Mouse (Mus musculus): ENCODE data around the gene Ccdc103. TPM values are rescaled to one million over a fixed set of nuclear protein-coding genes. Genes with fewer than 3 reads are reported as not detected.

Ccdc103 gene
- total RNA-seq, 2 experiments from 2014 or later, result 2.1 to 2.4 TPM

DNA sequence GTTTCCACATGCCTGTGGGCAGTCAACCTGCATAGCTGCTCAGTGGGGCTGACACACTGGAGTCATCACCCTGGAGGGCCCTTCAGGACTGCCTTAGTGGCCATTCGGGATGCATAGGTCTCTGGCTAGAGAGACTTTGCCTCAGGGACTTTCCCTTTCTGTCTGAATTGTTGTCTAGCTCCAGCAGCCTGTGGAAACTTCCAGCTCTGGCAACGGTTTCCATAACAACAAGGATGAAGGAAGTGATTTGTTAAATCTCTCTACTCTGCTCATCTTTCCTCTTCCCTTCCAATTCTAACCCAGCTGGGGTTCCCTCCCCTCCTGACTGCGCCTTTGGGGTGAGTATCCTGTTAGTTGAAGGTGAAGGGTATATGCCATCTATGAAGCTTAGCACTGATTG, 7.1 kb downstream of the Ccdc103 start:
- no peak for DNase-seq (ENCODE audit: extremely low spot score in 1 of 2, low spot score in 1 of 2)

- DNase-seq (ENCODE audit: extremely low spot score in 1 of 2, low spot score in 1 of 2), result no peak
Observed at GRCm38 (mm10) chr11:102890096-102890495, 9.1 kb downstream of the Ccdc103 start.

GRCm38 (mm10) chr11:102893015-102893651, 12.1 kb downstream of the Ccdc103 start:
- no peak for DNase-seq (ENCODE audit: extremely low spot score in 1 of 2, low spot score in 1 of 2)

DNA sequence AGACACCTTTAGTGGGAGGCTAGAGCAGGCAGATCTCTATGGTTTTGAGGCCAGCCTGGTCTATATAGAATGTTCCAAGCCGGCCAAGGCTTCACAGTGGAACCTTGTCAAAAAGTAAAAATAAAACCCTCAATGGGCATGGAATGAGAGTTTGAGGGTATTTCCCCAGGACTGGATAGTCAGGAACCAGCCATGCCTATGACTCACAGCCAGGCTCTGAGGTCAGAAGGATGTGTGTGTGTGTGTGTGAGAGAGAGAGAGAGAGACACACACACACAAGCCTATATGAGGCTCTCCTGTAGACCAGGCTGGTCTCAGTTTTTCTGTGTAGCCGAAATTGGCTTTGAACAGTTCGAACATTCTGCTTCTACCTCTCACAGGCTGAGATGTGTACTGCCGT, 13.7 kb downstream of the Ccdc103 start:
- no peak for DNase-seq (ENCODE audit: extremely low spot score in 1 of 2, low spot score in 1 of 2)

- no peak for DNase-seq (ENCODE audit: extremely low spot score in 1 of 2, low spot score in 1 of 2)
Observed at GRCm38 (mm10) chr11:102895779-102896178, 14.8 kb downstream of the Ccdc103 start.

- DNase-seq (ENCODE audit: extremely low spot score in 1 of 2, low spot score in 1 of 2), result no peak
Observed at GRCm38 (mm10) chr11:102896641-102897040, 15.6 kb downstream of the Ccdc103 start.

DNA sequence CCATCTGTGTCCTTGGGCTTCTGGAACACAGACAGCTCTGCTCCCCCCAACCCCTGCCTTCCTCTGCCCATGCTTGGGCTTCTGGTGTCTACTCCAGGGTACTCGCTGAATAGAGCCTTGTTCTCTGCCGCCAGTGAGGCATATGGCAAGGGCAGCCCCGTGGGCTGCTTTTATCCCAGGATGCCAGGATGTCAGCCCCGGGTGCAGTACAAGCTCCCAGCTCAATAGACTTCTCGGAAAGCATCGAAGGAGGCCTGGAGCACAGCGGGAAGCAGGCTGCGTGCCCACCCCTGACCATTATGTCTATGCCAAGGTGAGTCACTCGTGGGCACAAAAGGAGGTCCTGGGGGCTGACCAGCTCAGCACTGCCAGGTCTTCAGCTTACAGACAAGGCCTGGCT, 17.4 kb downstream of the Ccdc103 start:
- no peak for DNase-seq (ENCODE audit: extremely low spot score in 1 of 2, low spot score in 1 of 2)

GRCm38 (mm10) chr11:102900763-102901162, 19.8 kb downstream of the Ccdc103 start, which contains the start of gene Gfap:
Gene Gfap (minus strand): TSS chr11:102900912.
- peak; percentile 77 to 93 for DNase-seq (ENCODE audit: extremely low spot score in 1 of 2, low spot score in 1 of 2)

DNA sequence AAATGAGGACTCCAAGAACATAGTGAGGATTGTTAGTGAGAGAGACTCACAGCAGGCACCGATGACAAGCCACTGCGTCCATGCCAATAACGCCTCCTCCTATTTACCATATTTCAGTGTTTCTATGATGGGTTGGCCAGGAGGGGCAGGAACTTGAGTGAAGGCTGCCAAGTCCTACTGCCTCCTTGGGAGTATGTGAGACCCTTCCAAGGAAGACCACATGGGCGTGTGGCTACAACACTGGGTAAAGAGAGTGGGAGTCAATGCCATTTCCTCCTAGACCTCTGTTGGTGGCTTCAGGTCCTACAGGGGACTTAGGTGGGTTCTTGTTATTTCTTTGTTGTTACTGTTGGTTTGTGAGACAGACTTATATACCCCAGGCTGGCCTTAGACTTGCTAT, 20.2 kb downstream of the Ccdc103 start:
- no peak for DNase-seq (ENCODE audit: extremely low spot score in 1 of 2, low spot score in 1 of 2)

GRCm38 (mm10) chr11:102902107-102902506, 21.1 kb downstream of the Ccdc103 start:
- DNase-seq (ENCODE audit: extremely low spot score in 1 of 2, low spot score in 1 of 2), result no peak

GRCm38 (mm10) chr11:102903654-102904053, 22.6 kb downstream of the Ccdc103 start:
- DNase-seq (ENCODE audit: extremely low spot score in 1 of 2, low spot score in 1 of 2), result peak in 1 of 2 experiments; percentile 0

DNA sequence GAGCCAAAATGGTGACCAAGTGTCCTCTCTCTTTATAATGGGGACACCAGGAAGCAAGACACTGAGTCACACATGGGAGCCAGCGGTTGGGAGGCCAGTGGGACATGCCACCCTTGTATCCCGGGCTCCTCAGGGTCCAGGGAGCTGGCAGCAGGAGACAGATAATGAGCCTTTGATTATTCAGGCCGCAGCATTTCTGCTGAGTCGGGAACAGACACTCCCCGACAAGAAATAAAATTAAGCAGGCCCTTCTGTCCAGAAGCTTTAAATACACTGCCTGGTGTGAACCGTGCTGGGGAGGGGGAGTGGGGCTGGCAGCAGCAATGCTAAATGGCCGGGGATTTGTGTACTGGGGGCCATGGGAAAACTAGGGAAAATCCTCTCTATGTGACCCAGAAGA, 30.4 kb downstream of the Ccdc103 start:
- no peak for DNase-seq (ENCODE audit: extremely low spot score in 1 of 2, low spot score in 1 of 2)

DNA sequence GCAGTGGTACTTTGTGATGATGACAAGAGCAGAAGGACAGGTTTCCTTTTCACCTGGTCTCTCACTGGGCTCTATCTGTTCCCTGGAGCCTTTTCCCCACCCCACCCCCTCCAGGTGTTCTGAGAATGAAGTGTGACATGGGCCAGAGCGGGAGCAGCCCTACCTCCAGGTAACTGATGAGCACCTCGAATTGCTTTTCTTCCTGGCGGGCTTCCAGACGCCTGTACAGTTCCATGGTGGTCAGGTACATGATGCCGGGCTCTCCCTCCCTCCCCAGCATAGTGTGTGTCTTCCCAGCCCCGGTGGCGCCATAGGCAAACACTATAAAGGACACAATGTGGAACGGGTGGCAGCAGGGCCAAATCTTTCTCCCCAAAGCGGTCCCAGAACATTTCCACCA, 34.4 kb downstream of the Ccdc103 start:
- DNase-seq (ENCODE audit: extremely low spot score in 1 of 2, low spot score in 1 of 2), result no peak

DNA sequence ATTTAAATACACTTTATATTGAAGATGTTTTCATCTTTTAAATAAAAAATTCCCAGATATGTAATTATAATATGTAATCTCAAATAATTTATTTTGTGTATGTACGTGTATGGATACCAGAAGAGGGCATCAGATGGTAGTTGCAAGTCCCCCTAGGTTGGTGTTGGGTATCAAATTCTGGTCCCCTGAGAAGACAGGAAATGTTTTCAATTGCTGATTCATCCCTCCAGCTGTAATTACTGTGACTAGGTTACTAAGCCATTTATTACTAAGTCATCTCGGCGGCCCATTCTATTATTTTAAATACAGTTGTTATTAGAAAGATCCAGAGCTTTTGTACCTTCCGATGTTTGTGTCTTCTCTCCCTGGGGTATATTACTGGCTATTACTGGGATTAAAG, 37.1 kb downstream of the Ccdc103 start:
- DNase-seq (ENCODE audit: extremely low spot score in 1 of 2, low spot score in 1 of 2), result no peak

DNA sequence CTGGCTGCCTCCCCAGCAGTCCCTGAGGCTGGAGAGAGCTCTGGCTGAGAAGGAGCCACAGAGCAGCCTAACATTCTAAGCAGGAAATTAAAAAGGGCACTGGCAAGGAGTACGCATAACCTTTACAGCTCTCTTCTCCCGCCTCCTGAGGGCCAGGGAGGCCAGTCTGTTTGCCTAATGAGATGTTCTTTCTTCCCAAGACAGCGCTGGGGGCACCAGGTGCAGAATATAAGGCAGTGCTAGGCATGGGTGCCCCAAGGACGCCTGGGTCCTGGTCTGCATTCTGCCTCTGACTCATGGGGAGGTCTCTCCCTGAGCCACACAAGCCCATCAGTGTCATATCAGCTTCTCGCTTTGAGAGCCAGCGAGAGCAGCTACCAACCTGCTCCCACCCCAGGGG, 40.5 kb downstream of the Ccdc103 start:
- DNase-seq (ENCODE audit: extremely low spot score in 1 of 2, low spot score in 1 of 2), result no peak

GRCm38 (mm10) chr11:102924557-102925350, 43.8 kb downstream of the Ccdc103 start, which contains the start of gene Kif18b:
Gene Kif18b (minus strand): TSS chr11:102925124.
- DNase-seq (ENCODE audit: extremely low spot score in 1 of 2, low spot score in 1 of 2), result peak; percentile 78 to 85

- DNase-seq (ENCODE audit: extremely low spot score in 1 of 2, low spot score in 1 of 2), result no peak
Observed at GRCm38 (mm10) chr11:102925351-102925717, 44.3 kb downstream of the Ccdc103 start.

DNA sequence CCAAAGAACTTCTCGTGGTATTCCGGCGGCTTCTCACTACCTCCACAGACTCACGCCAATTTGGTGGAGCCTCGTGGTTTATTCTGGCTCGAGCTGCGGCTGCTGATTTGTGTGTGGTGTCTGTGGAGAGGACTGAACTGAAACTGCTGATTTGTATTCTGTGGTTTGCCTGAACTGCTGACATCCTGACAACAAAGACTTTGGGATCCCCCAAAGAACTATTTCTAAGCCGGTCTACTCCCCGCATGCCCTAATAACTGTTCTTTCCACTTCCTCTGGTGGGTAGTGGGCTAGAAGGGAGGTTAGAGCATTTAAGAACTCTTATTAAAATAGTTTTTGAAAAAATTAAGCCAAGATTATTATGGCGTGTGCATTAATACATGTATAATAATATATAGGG, 49.7 kb downstream of the Ccdc103 start:
- no peak for DNase-seq (ENCODE audit: extremely low spot score in 1 of 2, low spot score in 1 of 2)

Measured in layer of hippocampus, postnatal 25 days (tissue).